Mouse (Mus musculus): ENCODE data around the gene Kidins220.

The Kidins220 gene

DNA sequence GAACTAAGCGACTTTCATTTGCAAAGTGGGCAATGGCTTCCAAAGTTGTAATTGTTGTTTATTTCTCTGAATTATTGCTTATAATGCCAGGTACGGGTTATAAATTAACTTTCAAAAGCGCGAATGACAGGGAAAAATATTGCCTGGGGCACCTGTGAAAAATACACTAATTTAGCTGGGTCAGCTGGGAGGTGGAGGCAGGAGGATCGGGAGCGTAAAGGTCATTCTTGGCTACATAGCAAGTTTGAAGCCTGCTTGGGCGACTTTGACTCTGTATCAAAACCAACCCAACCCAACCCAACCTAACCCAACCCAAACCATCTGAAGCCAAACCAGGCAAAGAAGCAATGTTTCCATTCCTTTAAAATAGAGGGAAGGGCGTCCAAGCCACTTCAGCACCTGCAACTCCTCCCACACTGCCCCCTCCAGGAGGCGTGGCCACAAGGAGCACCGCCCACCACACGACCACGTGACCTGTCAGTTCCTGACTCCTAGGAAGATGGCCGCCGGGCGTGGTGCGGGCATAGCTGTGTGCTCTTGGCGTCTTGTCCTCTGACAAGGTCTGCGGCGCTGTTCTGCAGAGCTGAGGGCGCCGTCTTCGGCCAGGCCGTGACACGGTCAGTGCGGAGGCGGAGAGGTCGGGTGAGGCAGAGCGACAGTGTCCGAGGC lies at the start of gene Kidins220:
Gene Kidins220, plus strand, starts transcription at position 480 of the 669 bp plus-strand sequence.
- peak; percentile 83 for DNase-seq (ENCODE audit: low spot score)

DNA sequence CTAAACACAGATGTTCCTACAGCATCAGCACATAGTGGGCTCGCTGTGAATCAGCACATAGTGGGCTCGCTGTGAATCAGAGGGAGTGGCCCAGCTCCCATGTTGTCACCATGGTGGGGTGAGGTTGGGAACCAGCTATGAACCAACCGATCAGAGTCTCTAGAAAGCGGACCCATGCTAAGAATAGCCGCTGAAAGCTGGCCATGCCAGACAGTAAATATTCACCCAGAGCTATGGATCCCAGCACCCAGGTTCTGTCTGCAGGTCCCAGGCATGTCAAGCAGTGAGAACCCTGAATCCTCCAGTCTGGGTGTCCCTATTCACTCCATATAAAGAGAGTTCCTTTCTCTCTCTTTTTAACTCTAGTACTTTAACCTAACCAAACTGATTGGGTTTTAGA lies 49.4 kb upstream of the Kidins220 start:
- no peak for DNase-seq (ENCODE audit: low spot score)

DNA sequence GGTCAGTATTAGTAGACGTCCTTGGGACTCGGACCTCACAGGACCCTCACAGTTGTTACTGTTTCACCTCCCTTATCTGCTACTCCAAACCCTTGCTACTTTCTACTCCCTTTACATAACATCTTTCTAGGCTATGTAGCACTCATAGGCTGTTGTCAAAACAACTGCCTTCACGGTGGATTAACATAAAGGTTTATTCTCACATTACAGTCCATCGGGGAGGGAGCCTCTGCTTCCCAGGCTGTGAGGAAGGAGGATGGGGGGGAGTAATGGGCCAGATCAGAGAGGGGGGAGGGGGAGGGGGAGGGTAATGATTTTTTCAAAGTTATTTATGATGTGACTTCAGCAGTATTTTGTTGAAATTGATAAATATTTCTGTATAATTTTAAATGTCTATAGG lies 49.0 kb upstream of the Kidins220 start:
- DNase-seq (ENCODE audit: low spot score): no peak

DNA sequence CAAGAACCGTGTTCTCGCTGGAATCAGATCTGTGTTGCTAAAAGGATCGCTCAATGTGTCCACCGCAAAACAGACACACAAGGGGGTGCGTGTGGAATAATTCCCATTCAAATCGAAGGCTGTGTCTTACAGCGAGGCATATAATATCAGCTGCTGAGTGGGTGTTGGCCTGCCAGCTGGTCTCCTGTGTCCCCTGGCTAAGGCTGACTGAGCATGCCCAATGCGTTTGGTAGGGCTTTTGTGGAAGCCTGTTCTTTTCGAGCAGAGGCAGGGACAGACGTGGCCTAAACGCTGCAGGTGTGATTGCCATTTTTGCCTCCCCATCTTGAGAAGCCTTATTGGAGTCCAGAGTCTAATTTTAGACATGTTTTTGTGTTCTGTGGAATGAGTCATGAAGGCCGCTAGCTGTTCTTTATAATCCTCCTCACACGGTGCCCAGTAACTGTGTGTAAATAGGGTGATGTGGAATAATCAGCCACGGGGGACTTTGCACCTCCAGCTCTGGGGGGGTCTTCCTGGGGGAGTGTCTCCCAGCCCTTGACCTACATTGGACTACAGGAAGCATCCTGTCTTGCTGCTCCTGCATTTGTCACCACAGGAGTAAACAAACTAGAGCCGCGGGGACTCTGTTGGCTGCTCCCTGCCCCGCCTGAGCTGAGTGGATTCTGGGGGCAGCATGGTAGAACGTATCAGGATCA lies 46.5 kb upstream of the Kidins220 start:
- peak; percentile 23 for DNase-seq (ENCODE audit: low spot score)

DNA sequence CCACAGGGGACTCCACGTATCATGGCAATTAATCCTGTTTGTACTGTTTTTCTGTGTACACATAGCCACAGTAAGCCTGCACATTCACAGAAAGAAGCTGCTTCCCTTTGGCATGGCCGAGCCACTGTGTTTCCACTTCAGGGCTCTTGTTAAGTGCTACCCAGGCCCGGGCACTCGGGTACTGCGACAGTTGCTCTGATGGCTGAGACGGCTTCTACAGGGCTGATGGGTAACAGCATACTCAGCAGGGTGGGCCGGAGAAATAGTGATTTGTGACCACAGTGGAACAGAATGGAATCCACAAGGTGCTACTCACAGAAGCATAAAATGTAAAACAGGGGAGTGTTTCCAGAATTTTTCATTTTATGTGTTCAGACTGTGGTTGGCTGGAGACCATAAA lies 45.7 kb upstream of the Kidins220 start:
- no peak for DNase-seq (ENCODE audit: low spot score)

DNA sequence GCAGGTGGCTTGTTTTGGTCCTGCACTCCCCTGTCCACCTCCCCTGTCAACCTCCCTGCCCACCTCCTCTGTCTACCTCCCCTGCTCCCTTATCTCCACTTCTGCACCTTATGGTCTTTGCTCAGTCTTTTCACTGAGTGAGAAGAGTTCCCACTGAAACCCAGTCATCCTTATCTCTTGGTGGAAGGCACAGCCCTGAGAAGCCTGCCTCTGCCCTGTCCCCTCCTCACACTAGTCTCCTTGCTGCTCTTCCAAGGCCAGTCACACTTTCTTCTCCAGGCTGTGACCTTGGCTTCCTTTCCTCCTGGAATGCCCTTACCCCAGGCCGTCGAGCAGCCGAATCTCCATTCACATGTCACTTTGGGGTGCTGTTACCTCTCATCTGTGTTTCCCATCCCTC lies 44.0 kb upstream of the Kidins220 start:
- peak; percentile 77 for DNase-seq (ENCODE audit: low spot score)

DNA sequence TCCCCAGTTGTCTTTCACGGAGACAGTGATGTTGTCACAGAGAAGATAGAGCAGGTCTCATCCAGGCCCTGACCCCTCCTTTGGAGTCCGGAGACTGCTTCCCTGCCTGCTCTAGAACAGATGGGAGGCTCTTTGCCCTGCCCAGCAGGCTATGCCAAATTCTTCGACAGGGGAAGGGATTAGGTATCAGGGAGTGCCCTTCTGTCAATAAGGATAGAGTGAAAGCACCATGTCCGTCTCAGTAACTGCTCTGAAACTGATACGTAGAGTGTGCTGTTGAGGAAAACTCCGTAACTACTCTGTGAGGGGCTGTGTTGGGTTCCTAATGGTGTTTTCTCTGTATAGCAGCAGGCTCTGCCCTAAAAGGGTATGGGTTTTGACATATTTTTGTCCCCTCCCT lies 42.6 kb upstream of the Kidins220 start:
- DNase-seq (ENCODE audit: low spot score): no peak

DNA sequence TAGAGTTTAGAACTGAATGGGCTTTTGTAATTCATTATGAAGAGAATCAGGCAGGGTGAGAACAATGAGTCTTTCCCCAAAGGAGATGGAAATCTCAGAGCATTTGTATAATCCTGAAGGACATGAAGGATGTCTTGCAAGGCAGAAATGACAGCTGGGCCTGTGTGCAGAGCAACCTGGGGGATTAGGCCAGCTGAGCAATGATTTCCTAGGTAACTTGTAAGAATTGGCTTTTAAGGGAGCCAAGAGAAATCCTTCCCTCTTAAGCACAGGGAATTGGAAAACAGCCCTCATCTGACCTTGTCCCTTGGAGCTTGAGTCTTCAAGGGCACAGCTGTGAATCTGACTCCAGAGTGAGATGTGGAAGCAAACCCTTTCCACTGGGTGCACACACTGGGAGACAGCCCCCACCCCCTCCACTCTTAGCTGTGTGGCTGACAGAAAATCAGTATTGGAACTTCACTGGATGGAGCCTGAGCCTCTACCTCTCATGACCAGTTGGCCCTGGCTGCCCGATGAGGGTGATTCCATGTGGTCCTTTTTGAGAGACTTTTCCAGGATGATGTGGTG lies 41.4 kb upstream of the Kidins220 start:
- DNase-seq (ENCODE audit: low spot score): peak; percentile 77

DNA sequence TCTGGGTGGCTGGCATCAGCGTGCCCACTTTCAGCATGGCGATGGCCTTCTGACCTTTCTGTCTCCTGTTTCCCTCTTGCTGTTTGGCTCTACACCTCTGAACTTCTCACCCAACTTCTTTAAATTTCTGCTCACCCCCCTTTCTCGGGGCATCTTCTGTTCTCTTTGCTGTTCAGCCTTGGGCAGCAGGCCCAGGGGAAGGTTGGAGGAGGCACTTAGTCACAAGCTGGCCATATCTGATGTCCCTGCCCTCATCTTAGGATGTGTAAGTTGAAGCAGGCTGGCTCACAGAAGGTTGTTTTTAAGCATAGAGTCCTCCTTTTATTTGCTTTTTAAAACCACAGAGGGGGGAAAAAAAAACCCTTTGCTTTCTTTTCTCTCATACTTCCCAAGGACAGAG lies 40.7 kb upstream of the Kidins220 start:
- DNase-seq (ENCODE audit: low spot score): peak; percentile 89

DNA sequence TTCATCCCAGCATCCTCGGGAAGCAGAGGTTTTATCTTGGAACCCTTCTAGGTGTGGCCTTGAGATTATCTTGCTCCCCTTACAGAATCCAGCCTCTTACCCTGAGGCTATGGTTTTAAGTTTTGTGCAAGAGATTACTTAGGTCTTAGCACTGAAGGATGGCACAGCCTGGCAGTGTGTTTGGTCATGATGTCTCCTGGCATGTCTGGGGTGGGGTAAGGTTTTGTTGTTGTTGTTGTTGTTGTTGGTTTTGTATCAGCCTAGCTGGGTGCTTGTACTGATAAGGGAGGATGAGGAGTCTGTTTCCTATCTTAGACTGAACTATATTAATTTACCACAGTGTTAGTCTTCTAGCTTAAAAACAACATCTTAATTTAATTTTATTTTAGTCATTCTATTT lies 38.4 kb upstream of the Kidins220 start:
- no peak for DNase-seq (ENCODE audit: low spot score)

DNA sequence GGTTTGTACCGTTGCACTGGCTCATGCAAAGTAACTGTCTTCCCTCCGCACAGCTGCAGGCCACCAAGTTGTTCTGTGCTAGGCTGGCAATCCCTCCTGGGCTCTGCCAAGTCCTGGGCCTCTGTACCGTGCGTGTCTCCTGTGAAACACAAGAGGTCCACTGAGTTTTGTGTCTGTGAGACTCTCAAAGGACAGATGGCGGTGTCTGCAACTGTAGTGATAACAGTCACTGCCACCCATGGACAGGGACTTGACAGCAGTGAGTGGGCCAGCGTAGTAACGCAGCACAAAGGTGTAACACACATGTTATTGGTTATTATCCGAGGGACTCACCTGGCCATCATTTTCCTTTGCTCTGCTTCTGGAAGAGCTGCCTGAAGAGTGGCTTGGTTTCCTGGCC lies 35.4 kb upstream of the Kidins220 start:
- no peak for DNase-seq (ENCODE audit: low spot score)

DNA sequence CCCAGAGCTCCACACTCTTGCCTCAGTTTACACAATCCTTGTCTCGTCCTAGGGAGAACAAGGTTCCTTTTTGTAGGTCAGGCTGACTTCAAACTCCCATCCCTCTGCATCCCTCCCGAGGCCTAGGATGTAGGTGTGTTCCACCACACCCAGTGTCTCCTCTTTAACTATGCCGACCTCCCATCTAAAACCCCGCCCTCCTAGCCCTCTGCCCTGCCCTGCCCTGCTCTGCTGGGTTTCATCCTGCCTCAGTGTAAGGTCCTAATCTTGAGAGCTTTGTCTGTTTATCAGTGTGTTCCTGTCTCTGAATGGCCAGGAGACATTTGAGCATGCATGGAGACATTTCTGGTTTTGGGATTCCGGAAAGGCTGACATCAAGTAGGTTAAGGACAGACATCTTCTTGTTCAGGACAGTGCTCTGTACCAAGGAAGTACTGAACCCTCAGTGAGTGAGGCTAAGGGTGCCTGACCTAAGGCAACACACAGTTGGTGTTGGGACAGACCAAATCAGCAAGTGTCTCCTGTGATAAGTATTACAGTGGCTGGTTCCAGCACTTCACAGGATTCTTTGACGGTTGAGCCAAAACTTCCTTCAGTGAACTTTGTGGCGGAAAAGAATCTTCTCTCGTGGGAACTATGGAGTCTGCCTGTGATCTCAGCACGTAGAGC lies 32.0 kb upstream of the Kidins220 start:
- no peak for DNase-seq (ENCODE audit: low spot score)

DNA sequence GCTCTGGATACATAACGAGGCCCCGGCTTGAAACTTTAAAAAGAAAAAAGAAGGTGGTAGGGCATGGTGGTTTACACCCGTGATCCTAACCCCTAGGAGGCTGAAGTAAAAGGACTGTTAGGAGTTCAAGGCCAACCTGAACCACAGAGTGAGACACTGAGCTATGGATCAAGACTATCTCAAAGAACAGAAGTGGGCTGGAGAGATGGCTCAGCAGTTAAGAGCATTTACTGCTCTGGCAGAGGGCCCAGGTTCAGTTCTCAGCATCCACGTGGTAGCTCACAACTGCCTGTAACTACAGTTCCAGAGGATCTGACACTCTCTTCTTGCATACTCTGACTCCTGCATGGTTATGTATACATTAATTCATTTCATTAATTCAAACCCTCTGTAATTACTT lies 31.3 kb upstream of the Kidins220 start:
- no peak for DNase-seq (ENCODE audit: low spot score)

DNA sequence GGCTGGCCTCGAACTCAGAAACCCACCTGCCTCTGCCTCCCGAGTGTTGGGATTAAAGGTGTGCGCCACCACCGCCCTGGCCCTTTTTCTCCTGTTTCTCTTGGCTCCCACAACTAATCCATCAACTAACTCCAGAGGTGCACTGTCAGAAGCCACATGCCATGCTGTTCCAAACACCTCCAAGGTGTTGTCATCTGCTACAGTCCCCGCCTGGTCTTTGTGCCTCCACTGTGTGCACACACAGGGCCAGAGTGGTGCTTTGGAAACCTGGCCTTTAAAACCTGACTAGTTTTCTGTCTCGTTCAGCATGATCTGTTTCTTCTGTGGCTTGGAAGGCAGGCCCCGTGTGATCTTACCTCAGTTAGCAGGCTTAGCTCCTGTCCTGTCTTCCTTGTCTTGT lies 30.1 kb upstream of the Kidins220 start:
- DNase-seq (ENCODE audit: low spot score): no peak

DNA sequence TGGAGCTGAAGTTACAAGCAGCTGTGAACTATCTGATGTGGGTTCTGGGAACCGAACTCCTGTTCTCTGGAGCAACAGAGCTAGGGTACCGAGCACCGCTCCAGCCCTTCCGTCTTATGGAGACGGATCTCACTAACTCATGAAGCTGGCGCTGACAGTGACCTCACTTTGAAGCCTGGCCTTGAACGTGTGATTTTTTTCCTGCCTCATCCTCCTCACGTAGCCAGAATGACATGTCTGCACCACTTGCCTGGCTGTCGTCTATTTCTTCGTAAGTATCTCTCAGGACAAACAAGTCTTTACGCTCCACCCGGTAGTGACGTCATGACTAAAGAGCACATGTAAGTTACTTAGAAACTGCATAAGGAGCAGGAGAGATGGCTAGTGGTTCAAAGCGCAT lies 27.7 kb upstream of the Kidins220 start:
- DNase-seq (ENCODE audit: low spot score): no peak

DNA sequence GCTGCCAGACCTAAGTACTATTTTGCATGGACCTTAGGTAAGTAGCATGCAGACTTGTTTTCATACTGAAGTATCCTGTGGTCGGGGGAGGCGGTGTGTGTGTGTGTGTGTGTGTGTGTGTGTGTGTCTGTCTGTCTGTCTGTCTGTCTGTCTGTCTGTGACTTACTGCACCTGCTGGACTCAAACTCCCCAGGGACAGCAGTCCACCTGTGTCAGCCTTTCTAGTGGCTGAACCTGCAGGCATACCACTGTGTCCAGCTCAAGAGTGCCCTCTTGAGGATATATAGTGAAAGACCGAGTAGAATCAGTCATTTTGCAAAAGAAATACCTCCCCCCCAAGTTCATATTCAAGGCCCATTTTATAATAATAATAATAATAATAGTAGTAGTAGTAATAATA lies 26.4 kb upstream of the Kidins220 start:
- no peak for DNase-seq (ENCODE audit: low spot score)

DNA sequence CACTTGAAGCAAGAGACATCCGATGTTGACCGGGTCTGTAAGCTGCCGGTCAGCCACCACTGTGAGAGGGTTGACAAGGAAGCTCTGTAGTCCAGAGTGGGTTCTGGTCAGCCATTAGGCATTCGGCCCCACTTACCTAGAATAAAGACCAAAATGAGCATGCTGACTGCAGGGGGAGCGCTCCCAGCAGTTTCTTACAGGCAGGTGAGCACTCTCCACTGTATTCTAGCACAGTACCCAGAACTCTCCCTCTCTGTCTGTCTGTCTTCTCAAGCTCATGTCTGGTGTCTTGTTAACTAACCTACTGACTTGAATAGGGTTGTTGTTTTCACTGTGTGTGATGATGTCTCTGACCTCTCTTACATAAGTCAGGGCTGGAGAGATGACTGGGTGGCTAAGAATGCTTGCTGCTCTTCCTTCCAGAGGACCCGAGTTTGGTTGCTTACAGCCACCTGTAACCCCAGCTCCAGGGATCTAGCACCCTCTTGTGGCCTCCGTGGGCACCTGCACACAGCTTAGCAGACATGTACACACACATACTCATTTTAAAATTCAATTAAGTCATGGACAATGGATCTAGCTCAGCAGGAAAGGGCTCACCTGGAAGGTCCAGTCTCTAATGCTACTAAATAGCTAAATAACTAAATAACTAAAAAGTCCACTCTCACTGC lies 24.2 kb upstream of the Kidins220 start:
- DNase-seq (ENCODE audit: low spot score): no peak

DNA sequence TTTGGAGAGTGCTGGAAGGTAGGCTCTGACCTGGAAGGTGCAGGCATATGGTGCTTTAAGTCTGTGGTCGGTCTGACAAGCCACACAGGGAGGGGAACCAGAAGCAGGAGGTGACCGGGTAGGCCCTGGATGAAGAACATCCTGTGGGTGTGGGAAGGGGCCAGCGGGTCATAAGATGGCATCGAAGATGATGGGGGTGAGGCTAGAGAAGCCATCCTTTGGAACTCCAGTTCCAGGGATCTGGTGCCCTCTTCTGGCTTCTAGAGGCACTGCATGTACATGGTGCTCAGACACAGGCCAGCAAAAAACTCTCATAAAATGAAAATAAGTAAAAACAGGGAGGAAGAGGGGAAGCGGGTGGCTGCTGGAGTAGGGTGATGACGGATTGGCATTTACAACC lies 22.6 kb upstream of the Kidins220 start:
- DNase-seq (ENCODE audit: low spot score): no peak

DNA sequence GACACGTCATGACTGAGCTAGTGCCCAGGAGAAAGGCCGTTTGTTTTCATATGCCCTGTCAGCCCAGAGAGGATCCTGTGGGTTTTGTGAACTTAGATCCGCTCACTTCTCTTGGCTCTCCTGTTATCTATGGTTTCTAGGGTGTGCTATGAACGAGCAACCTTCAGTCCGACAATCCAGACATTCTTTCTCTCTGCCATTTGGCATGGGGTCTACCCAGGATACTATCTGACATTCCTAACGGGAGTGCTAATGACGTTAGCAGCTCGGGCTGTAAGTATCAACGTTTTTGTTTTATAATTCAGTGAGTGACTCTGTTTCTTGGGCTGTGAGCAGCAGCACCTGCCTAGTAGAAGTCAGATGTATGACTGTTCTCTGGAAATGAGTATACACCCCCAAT lies 19.6 kb upstream of the Kidins220 start:
- DNase-seq (ENCODE audit: low spot score): no peak

DNA sequence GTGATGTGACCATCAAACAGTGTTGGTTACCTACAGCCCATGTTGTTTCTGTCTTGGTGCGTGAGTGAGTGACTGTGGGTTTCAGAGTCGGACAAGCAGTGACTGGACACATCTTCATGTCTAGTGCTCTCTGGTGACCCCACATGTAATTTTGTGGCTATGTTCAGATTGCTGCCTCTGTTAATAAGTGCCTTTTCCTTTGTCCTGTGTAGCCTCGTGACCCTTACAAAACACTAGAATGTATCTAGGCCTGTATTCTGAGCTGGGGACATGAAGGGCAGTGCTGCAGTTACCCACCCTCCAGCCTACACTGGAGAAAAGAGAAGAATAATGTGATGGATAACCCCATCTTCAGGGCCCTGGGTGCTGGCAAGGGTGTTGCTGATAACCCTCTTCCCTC lies 16.2 kb upstream of the Kidins220 start:
- no peak for DNase-seq (ENCODE audit: low spot score)

DNA sequence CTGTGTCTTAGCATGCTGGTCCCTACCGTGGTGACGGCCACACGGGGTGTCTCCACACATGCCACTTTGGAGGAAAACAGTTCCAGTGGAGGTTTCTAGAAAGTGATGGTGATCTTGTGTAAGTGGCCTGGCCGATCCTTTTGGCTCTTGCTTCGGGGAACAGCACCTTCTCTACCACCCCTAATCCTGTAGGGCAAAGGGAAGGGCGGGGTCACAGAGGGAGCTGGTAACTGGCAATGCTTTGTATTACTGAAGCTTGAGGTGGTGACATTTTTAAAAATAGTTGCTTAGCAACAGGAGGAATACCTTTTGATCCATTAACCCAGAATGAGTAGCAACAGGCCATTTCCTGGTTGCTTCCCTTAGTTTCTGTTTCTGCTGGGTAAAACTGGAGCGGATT lies 12.9 kb upstream of the Kidins220 start:
- no peak for DNase-seq (ENCODE audit: low spot score)

DNA sequence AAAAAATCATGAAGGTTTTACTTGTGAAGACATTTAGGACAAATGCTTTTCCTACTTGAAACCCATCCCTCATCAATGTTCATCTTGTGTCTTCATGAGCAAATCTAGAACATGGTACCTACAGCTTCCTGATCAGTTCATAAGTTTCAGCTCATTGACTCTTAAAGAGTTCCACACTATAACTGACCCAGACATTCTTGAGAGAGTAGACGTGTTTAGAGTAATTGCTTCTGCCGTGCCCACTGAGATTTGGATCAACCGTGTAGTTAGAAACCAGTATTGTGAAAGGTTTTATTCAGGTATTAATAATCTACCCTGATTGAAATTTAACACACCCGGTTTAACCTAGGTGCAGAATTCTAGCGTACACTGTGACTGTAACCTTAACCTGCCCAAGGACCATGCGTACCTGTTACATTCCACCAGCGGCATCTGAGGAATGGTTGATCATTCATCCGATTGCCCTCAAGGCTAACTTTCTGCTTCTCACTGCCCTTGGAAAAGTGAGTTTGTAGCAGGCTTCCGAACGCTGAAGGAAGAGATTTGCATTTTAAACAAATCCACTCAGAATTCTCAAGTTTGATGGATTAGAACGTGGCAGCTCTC lies 12.3 kb upstream of the Kidins220 start:
- no peak for DNase-seq (ENCODE audit: low spot score)

All from ovary, adult 18-20 months (tissue).